Mouse (Mus musculus) bone marrow, adult 2 months (tissue): ENCODE data around the gene Bco1. TPM values are rescaled to one million over a fixed set of nuclear protein-coding genes. Genes with fewer than 3 reads are reported as not detected.

Source experiments
- H3K27ac ChIP-seq: fragments of 200-500 bp; 2 replicates; pipeline ENCODE4 v1.5.1; 2012; ENCODE audit warnings: low read depth, mild to moderate bottlenecking, control low read depth, inconsistent platforms, low read length; ENCODE audit not compliant: control insufficient read depth, poor library complexity, insufficient read depth
- H3K4me1 ChIP-seq: fragments of 200-500 bp; 2 replicates; pipeline ENCODE4 v1.6.1; 2011; ENCODE audit warnings: low read length; ENCODE audit not compliant: control insufficient read depth, insufficient read depth
- H3K4me3 ChIP-seq: fragments of 200-500 bp; replicated peaks from 2 replicates; pipeline ENCODE3; 2011; ENCODE audit warnings: mild to moderate bottlenecking, low read depth, low read length, control low read depth; ENCODE audit not compliant: control insufficient read depth
- CTCF ChIP-seq: fragments of 200-500 bp; IDR thresholded peaks from 2 replicates; pipeline ENCODE4 v1.5.1; 2011; ENCODE audit warnings: low read length, control low read depth; ENCODE audit not compliant: control insufficient read depth, insufficient read depth
- POLR2A ChIP-seq: fragments of 200-500 bp; IDR thresholded peaks from 2 replicates; pipeline ENCODE4 v1.6.1; 2011; ENCODE audit warnings: low read depth, mild to moderate bottlenecking, control low read depth, low read length, borderline replicate concordance; ENCODE audit not compliant: control insufficient read depth
- WGBS: fragments of 180-500 bp; shearing (Covaris S2); methylation state at CpG from one replicate; pipeline ENCODE4 v1.1.7; 2018; 5-methylcytosine and 5-hydroxymethylcytosine counted together
- polyA plus RNA-seq: library from polyadenylated mRNA; stranded (reverse); fragments of >200 nt; gene quantifications from 2 replicates; pipeline ENCODE4 v1.2.4, GENCODE M21; 2011; ENCODE audit warnings: low replicate concordance; ENCODE audit not compliant: missing spikeins, insufficient read depth, insufficient read length

The Bco1 gene
- polyA plus RNA-seq, 1 experiment, result not detected

GRCm38 (mm10) chr8:117082399-117082872 is 13.2 kb upstream of the Bco1 start, which contains the start of gene Pkd1l2:
Pkd1l2 (minus strand) TSS chr8:117082449.
- Histone ChIP-seq H3K27ac (peak within 1 kb of the TSS; percentile 58; the same call in 1 of the 2 replicates), H3K4me1 (peaks cover 5% of the 10 kb centered on the region; the same call in 1 of the 2 replicates), H3K4me3 (no peak within 1 kb of the TSS)
- WGBS, result 47% methylated on average over 8 of the region's 8 CpGs
- TF ChIP-seq CTCF, result no peak
- no peak for TF ChIP-seq POLR2A

DNA sequence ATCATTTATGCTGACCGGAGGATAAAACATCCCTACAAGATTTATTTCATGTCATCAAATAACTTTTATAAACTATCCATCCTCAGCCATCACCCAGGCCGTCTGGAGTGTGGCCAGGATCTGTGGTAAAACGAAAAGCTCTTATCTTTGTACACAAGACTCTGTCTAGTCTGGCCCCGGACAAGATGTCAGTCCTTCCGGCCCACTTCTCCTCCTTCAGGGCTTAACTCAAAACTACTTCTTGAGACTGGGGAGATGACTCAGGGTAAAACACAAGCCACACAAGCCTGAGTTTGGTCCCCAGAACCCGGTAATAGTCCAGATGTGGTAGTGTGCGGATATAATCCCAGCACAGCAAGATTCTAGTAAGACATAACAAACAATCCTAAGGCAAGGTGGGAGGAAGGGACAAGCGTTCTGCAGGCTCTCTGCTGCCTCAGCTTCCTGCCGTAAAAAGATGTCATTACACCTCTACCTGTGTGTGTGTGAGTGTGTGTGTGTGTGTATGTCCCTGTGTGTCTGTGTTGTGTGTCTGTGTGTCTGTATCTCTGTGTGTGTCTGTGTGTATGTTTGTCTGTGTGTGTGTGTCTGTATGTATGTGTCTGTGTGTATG is 12.6 kb upstream of the Bco1 start:
- WGBS, result 6% methylated on average over 9 of the region's 9 CpGs
- no peak overlapping the region for H3K4me3 ChIP-seq
- TF ChIP-seq CTCF (no peak), POLR2A (no peak)
- H3K27ac ChIP-seq, result peak overlapping the region; percentile 58; the same call in 1 of the 2 replicates
- peaks cover 5% of the 10 kb centered on the region; the same call in 1 of the 2 replicates for H3K4me1 ChIP-seq

DNA sequence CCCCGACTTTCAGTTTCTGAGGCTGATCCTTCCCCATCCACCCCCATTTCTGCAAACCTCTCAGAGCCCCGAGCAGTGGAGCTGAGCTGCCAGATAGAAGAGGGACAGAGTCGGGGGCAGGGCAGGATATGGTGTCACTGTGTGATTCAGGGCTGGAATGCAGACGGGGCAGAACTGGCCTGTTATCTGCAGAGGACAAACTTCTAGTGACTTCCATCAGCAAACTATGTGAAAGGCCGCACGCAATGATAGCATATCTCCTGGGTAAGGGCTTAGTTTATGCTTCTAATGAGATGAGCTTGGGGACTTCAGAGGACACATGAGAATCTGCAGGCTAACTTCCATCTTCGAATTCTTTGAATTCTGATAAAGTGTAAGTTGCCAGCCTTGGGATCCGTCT is 10.1 kb upstream of the Bco1 start:
- H3K4me1 ChIP-seq, result peaks cover 2% of the 10 kb centered on the region; the same call in 1 of the 2 replicates
- H3K4me3 ChIP-seq, result no peak overlapping the region
- TF ChIP-seq POLR2A, result no peak
- no peak for TF ChIP-seq CTCF
- peak overlapping the region; percentile 77 for H3K27ac ChIP-seq
- 32% methylated on average over 8 of the region's 8 CpGs for WGBS

DNA sequence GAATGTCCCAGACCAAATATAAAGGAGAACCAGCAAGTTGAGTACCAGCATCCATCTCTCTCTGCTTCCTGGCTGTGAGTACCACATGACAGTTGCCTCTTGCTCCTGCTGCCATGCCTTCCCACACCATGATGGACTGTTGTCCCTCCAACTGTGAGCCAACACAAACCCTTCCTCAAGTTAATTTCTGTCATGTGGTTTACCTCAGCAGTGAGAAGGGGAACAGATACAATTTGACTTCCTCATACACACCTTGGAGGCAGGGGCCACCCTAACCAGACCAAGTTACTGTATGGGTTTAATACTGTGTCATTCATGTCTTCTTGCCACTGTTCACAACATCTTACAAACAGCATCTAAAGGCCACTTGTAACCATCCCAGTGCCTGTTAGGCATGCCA is 8.6 kb upstream of the Bco1 start:
- Histone ChIP-seq H3K27ac (no peak overlapping the region), H3K4me3 (no peak overlapping the region), H3K4me1 (peaks cover 2% of the 10 kb centered on the region; the same call in 1 of the 2 replicates)
- TF ChIP-seq POLR2A (no peak), CTCF (no peak)

DNA sequence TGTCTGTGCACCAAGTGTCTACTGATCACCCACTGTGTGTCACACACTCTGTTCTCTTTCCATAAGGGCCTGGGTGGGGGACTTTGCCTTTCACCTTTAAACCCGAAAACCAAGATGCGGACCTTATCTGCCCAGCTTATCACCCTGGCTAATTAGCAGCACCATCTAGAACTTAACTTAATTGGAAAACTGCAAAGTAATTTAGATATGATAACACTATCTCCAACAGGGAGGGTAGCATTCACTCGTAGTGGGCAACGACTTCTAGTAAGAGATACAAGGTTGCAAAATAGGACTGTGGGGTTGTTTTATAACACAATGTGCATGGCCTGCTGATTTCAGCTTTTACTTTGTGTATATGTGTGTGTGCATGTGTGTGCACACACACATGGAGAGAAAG is 5.9 kb upstream of the Bco1 start:
- WGBS, result 63% methylated on average over 4 of the region's 4 CpGs
- Histone ChIP-seq H3K4me1 (no peaks in the 10 kb centered on the region; the same call in 1 of the 2 replicates), H3K27ac (no peak overlapping the region), H3K4me3 (no peak overlapping the region)
- no peak for TF ChIP-seq POLR2A
- TF ChIP-seq CTCF, result no peak

GRCm38 (mm10) chr8:117094053-117094452 is 1.6 kb upstream of the Bco1 start:
- WGBS, result 67% methylated on average over 5 of the region's 5 CpGs
- TF ChIP-seq CTCF, result no peak
- no peak for TF ChIP-seq POLR2A
- Histone ChIP-seq H3K27ac (no peak overlapping the region), H3K4me1 (no peaks in the 10 kb centered on the region; the same call in 1 of the 2 replicates), H3K4me3 (no peak overlapping the region)

DNA sequence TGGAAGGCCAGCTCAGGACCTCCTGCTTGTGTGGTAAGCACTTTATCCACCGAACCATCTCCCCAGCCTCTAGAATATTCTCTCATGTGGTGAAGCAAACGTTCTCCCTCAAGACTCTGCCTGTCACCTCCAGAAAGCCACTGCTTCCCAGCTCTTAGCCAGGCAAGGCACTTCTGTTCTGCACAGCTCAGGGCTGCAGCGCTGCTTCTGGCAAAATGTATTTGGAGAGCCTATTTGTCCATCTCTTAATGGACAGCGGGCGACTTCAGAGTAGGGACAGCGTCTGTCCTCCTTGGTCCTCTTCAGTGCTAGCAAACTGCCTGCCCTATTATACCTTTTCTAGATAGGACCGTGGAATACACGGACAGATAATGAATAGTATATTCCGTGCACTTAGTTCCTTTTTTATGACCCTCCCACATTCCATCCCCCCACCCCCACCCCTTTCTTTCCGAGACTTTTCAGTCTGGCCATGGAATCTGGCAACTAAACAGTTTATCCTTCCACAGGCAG is 1.5 kb downstream of the Bco1 start:
- WGBS, result 66% methylated on average over 10 of the region's 10 CpGs
- TF ChIP-seq CTCF, result no peak
- TF ChIP-seq POLR2A, result no peak
- H3K27ac ChIP-seq, result no peak overlapping the region
- no peak overlapping the region for H3K4me3 ChIP-seq
- no peaks in the 10 kb centered on the region for H3K4me1 ChIP-seq

- Histone ChIP-seq H3K4me1 (no peaks in the 10 kb centered on the region), H3K4me3 (no peak overlapping the region), H3K27ac (no peak overlapping the region)
- 61% methylated on average over 11 of the region's 11 CpGs for WGBS
- TF ChIP-seq CTCF (no peak), POLR2A (no peak)
These were observed 2.0 kb downstream of the Bco1 start for GRCm38 (mm10) chr8:117097564-117098191.
